Mouse (Mus musculus) erythroblast, adult 5-6 weeks (primary cell): ENCODE data around the gene Zfp629. TPM values are rescaled to one million over a fixed set of nuclear protein-coding genes. Genes with fewer than 3 reads are reported as not detected.
A peak's percentile ranks its signal among the peaks of the same experiment; 100 is the strongest.

ENCODE experiments used
- ATAC-seq: replicated peaks from 2 replicates; pipeline ENCODE4 v1.8.0; 2016; ENCODE audit warnings: moderate number of reproducible peaks, mild to moderate bottlenecking, moderate TSS enrichment, inconsistent platforms; ENCODE audit not compliant: poor library complexity, low FRiP score, severe bottlenecking
- total RNA-seq, 2 experiments: library from RNA; stranded (forward) in 1 of 2; stranded (reverse) in 1 of 2; fragments of 150-400 nt in 1 of 2; fragments of 200-764, 138-1000 nt in 1 of 2; gene quantifications; 2 replicates each; pipeline versions ENCODE4 v1.2.3 to v1.2.4; 2015 to 2017; ENCODE audit warnings: low replicate concordance in 2 of 2

Gene Zfp629
- total RNA-seq, 2 experiments from 2014 or later, result 0.77 to 3.2 TPM

DNA sequence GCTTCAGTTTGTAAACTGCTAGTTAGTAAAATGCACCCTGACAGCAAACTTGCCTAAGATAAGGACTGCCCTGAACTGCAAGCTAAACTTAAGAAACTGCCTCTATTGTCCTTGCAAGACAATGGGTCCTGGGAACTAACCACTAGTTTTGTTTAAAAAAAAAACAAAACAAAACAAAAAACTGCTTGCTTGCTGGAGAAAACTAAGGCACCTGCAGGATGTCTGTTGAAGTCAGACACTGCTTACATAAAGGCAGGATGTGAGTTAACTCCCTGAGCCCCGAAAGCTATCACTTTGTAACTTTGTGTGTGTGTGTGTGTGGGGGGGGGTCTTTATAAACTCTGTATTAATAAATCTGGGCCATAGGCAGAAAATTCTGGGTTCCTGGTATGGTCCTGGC, 1.3 kb upstream of the Zfp629 start:
- ATAC-seq, result no peak

DNA sequence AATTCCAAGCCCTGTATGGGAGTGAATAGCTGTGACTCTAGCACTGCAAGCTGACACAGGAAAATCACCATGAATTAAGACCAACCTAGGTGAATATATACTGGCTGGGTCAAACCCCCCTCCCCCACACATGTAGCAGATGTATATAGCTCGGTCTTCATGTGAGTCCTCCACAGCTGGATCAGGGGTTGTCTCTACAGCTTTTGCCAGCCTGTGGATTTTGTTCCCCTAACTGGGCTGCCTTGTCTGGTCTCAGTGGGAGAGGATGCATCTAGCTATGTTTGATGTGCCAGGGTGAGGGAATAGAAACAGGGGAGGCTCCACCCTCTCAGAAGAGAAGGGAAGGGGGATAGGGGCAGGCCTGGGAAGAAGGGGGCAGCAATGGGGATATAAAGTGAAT, 739 bp upstream of the Zfp629 start:
- ATAC-seq, result no peak

DNA sequence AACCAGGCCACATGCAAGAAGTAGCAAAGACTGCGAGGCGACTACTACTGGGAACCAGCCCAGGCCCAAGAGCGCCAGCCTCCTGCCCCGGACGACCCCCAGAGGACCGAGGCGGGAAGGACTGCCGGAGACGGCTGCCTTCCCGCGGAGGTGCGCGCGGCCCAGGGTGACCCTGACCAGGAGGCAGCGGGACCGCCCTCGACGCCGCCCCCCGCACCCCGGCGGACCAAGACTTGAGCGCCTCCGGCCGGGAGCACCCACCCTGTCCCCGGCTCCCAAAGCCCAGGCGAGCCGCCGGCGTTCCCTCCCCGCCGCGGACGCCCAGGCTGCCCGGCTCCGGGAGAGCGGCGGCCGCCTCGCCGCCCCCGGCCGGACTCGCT, 1.1 kb downstream of the Zfp629 start:
- ATAC-seq, result no peak

DNA sequence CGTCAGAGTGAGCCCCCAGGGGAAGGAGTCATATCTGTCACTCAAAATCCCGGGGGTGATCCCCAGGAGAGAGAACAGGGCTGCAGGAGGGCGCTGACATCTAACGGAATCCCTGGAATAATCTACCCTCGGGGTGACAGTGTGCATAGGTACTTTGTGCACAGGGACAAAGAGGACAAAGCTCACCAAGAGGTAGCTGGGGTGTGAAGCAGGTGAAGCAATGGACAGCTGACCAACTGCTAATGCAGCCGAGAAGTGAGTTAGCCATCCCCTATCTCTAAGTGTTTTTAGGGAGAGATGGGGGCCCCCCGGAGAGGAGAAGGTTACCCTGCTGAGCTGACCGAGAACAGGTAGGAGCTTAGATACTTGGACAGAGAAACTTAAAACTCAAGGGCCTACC, 1.5 kb downstream of the Zfp629 start:
- no peak for ATAC-seq

DNA sequence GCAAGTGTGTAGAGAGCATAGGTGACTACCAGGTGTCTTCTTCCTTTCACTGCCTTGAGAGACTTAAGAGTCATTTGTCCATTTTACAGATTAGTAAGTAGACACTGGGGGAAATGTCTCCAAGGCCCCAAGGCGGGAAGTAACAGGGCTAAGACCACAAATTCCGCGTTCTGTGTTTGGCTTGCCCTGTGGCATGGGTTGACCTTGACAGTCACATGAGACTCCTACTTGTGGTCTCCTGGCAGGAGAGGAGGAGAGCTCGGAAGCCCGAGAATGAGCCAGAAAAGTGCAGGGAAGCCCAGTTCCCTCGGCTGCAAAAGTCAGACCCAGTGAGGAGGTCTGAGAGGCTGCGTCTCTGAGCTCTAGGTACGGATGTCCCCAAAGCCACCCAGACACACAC, 2.1 kb downstream of the Zfp629 start:
- ATAC-seq, result no peak

DNA sequence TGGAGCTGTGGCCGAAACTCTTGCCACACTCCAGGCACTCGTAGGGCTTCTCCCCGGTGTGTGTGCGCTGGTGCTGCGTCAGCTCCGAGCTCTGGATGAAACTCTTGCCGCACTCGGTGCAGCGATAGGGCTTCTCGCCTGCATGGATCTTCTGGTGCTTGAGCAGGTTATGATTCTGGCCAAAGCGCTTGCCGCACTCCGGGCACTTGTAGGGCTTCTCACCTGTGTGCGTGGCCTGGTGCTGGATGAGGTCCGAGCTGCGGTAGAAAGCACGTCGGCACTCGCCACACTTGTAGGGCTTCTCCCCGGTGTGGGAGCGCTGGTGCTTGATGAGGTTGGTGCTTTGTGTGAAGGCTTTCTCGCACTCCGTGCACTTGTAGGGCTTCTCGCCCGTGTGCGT, 4.0 kb downstream of the Zfp629 start:
- no peak for ATAC-seq

DNA sequence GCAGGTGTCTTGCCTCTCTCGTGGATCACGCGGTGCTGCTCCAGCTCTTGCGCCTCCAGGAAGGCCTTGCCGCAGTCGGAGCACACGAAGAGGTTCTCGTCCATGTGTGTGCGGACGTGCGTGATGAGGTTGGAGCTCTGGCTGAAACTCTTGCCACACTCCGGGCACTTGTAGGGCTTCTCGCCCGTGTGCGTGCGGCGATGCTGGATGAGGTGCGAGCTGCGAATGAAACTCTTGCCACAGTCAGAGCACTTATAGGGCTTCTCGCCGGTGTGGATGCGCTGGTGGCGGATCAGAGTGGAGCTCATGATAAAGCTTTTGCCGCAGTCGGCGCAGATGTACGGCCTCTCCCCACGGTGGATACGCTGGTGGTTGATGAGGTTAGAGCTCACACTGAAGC, 4.6 kb downstream of the Zfp629 start:
- no peak for ATAC-seq

DNA sequence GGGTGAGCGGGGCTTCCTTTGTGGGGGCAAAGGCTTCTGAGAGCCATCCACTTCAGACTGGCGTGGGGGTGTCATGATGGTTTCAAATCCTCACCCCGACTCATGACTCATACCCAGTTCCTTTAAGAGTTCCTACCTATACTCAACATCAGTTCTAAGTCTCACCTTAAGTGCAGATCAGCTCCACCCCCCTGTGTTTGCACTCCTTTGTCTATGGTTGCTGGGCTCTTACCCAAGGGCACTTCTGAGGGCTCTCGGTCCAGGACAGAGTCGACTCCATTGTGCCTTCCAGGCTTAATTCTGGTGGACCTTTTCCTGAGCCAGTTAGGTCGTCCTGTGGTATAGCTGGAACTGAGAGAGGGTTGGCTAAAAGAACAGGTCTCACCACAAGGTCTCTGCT, 8.4 kb downstream of the Zfp629 start:
- ATAC-seq, result no peak

DNA sequence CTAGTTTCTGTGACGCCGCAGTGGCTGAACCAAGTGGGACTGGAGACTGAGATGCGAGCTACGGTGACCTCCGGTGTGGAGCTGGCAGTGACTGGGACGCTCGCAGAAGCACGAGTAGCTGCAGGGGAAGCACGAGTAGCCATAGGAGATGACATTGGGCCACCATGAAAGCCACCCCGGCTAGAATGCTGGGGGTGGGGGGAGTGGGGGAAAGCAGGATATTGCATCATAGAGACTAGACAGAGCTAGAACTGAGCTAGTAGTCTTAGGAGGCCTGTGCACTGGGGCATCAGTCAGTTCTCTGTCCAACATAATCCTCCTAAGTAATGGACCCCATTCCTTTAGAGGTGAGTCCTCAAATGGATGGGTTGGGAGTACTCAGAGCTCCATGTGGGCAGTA, 11.3 kb downstream of the Zfp629 start:
- ATAC-seq, result no peak

DNA sequence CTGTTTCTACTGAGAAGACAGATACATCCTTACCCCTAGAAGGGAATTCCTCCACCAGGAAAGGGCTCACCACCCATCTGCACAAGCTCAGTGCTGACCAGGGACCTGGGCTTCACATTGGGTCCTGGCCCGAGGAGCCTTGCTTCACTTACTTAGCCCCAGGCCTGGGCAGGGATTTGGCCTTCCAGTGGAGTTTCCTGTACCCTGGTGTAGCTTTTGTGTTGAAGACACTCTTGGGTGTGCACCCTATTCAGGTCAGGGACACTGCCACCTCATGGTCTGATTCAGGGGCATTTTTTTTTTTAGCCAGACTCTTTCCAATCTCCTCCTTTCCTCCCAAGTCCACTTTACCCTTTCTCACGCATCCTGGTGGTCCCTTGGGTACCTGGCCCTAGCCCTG, 12.7 kb downstream of the Zfp629 start:
- ATAC-seq, result no peak

DNA sequence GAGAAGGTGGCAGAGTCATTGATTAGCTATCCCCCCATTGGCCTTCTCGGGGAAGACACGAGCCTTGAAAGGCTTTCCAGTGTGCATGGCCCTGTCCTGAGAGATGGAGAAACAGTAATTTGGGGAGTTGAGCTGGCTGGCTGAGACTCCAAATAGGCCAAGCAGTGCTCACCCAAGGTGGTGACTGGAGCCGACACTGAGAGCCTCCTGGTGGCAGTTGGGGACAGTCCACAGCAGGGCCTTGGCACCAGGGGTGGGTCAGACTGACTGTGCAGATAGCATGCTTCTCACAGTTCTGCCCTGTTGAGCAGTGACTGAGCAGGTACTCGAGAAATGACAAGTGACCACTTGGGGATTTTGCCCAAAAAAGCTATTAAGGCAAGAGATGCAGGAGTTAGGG, 13.9 kb downstream of the Zfp629 start:
- ATAC-seq, result peak; percentile 52

DNA sequence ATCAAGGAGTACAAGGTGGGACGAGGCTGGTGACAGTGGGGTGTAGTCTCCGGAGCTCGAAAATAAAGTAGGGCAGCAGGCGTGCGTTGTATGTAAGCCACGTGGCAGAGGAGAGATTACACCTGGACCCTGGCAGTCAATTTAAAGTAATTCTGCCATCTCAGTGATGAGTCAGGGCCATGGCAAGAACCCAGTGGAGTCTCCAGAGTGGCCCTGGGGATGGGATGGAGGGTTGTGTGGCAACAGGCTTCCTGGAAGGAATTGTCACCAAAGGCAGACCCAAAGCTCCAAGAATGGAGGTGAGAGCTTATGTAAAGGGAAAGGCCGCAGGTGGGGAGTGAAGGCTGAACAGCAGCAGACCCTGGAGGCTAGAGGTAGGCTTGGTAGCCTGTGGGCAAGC, 15.0 kb downstream of the Zfp629 start:
- ATAC-seq, result no peak

DNA sequence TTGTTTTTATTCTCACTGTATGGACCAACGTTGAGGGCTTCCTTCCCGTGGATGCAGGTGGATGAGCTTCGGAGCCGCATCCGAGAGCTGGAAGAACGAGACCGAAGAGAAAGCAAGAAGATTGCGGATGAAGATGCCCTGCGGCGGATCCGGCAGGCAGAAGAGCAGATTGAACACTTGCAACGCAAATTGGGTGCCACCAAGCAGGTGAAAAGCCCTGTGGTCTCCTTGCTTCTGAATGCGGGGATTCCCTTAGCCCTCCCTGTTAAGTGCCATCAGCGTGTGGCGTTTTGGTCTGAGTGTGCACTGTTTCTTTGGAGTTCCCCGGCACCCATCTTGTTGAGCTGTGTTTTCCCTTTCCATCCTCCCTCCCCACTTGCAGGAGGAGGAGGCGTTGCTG, 18.9 kb downstream of the Zfp629 start:
- ATAC-seq, result no peak

DNA sequence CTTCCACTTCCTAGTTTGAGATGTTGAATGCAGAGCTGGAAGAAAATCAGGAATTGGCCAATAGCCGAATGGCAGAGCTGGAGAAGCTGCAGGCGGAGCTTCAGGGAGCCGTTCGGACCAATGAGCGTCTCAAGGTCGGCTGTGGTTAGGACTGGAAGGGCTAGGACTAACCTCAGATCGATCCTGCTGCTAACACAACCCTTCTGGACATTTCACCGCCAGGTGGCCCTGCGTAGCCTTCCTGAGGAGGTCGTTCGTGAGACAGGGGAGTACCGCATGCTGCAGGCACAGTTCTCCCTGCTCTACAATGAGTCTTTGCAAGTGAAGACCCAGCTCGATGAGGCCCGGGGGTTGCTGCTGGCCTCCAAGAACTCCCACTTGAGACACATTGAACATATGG, 23.0 kb downstream of the Zfp629 start:
- no peak for ATAC-seq

DNA sequence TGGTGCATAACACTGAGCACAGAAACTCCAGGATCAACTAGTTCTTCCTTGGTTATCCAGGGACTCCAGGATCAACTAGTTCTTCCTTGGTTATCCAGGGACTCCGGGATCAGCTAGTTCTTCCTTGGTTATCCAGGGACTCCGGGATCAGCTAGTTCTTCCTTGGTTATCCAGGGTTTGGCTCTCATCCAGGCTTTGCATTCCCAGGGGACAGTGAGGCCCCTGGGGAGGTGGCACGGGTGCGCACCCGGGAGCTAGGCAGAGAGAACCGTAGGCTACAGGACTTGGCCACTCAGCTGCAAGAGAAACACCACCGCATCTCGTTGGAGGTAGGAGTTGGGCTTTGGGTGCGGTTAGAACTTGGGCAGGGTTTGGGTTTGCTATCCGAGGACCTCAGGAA, 24.5 kb downstream of the Zfp629 start:
- ATAC-seq, result no peak

DNA sequence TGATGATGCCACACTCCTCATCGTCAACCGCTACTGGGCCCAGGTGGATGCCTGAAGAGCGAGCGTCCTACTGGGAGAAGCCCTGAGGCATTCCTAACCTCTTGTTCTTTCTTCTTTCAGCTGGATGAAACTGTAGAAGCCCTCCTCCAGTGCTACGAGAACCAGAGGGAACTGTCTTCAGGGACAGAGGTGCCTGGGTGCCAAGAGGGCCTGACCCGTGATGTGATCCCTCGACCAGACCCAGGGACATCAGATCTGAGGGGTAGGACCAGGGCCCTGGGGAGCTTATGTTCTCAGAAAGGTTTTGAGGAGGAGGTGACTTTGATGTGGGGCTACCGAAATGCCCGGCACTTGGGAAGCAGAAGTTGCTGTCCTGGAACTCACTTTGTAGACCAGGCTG, 26.0 kb downstream of the Zfp629 start:
- no peak for ATAC-seq

DNA sequence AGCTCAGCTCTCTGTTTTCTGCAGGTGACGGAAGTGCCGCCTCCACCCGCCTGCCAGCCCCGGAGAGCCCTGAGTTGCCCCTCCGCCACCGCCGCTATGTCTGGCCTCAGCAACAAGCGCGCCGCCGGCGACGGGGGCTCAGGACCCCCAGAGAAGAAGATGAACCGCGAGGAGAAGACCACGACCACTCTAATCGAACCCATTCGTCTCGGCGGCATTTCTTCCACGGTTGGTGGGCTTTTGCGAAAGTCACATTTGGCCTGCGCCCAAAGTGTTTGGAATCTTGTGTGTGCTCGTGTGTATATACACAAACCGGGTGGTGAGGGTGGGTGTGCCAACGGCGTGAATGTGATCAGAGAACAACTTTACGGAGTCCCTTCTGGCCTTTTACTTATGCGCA, 26.7 kb downstream of the Zfp629 start:
- ATAC-seq, result no peak

DNA sequence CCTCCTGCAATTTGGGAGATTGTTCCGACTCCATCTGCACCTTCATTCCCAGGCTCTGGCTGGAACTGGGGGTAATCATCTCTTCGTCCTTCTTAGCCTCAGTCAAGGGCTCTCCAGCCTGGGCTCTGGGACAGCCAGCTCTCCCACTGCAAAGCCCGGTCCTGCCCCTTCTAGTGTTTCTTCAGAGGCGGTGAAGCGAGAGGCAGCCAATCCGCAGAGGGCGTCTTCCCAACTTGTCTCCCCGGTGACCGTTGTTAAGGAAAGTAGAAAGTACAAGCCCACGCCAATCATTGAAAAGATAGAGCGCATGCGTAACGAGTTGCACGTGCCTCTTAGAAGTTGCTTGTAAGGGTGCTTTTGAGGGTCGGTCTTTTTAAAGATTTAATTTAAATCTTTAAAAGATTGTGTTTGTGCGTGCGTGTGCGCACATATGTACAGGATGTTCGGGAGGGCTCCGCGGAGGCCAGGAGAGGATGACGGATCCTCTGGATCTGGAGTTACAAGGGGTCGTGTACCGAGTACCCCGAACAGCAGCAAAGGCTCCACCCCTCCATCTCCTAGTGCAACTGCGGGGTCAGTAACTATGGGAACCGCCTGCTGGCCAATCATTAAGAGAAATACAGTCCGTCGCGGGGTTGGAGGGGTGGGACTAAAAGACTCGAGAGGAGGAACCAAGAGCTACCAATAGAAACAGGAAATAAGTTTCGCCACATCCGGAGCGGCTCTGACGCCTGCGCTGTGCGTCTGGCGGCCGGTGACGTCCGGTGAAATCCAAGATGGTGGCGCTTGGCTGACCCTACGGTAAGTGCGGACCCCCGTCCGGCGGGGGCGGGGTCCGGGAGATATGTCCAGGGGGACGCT, 27.4 kb downstream of the Zfp629 start, which contains the start of the genes Ccdc189 and Rnf40:
Gene Ccdc189 (minus strand): TSS at position 585 of the 861 bp plus-strand sequence.
Gene Rnf40 (plus strand): TSS at position 757 of the 861 bp plus-strand sequence.
- ATAC-seq, result peak; percentile 85

DNA sequence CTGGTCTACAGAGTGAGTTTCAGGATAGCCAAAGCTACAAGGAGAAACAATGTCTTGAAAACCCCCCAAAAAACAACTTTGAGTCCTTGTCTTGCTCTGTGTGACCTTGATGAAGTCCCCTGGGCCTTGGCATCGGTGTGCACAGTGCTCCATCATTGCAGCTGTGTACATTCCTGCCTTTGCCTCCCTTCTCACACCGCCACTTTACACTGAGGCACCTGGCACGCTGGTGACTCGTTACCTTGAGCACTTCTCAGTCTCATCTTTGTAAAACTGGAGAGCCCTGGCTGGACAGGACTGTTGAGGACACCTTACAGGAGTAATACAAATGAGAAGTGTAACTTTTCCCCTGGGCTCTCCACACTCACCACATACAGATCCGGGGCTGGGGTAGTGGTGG, 28.4 kb downstream of the Zfp629 start:
- ATAC-seq, result no peak

DNA sequence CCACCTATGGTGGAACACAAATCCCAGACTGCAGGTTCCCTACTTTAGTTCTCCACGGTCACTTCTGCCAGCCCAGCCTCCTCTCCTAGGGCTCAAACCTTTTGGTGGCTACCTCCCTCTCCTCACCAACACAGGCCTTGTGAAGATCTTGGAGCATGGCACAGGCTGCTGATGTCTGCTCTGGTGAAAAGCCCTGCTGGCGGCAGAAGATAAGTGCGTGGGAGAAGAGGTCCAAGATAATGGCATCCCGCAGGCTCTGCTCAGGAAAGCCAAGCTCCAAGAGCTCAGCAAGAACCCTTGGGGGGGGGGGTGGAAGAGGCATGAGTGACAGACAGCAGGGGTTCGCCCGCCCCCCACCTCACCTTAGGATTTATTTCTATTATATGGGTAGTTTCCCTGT, 29.4 kb downstream of the Zfp629 start:
- ATAC-seq, result peak; percentile 67

DNA sequence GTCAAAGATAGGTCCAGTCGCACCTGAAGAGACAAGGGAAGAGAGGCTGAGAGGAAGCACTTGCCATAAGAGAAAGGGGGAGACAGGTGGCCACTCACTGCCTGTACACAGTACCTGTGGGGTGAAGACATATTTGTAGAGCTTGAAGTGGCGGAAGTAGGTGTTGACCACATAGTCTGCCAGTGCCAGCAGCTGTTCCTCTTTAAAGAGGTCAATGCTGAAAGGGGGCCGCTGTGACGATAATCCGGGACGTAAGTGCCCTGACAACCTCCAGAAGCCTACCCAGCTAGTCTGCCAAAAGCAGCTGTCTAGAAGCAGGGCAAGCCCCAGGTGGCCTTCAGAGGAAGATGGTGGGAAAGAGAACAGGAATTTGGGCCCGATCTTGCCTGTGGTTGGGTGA, 30.6 kb downstream of the Zfp629 start:
- no peak for ATAC-seq

DNA sequence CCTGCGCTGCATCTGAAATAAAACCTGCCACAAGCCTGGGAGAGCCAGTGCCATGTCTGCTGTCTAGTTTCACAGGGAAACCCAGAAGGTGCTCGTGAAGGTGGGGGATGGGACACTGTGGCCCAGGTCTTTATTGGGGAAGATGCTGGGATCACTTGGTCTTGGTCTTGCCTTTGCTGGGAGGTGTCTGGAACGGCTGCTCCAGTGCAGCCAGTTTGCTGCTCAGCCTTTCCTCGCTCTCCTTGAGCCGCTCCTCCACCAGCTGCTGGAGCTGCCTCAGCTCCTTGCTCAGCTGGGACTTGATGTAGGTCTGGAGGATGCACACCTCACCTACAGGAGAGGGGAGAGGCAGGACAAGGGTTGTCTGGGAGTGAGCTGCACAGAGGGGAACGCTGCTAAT, 32.3 kb downstream of the Zfp629 start:
- no peak for ATAC-seq
